Mouse (Mus musculus) embryo, embryonic 9.5 days (tissue): ENCODE measurements at regions not wholly inside any gene's neighbourhood (a gene's known extent, or its start where the extent isn't known, plus 50 kb on each side); places are given as distances from the start of the nearest gene placed in this dataset.

ENCODE experiments used
- DNase-seq: peaks from one replicate; pipeline ENCODE4 v3.0.0-alpha.2; 2017; ENCODE audit errors: extremely low spot score

DNA sequence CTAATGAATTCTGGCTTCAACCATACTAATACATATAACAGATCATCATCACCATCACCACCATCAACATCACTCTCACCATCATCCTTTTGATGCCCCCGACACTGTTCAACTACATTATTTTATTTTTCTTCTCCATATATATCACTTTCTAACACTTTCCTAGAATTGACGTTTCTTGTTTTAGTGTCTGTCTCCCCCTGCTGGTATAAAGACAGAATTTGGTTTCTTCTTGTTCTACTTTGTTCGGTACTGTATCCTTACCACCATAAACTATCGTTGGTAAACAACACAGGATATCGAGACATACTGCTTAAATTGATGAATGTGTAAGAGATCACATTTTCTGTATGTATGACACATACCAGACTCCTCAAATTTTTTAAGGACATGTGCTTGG is 92.5 kb upstream of the Tab3 start:
- peak; percentile 8 for DNase-seq

DNA sequence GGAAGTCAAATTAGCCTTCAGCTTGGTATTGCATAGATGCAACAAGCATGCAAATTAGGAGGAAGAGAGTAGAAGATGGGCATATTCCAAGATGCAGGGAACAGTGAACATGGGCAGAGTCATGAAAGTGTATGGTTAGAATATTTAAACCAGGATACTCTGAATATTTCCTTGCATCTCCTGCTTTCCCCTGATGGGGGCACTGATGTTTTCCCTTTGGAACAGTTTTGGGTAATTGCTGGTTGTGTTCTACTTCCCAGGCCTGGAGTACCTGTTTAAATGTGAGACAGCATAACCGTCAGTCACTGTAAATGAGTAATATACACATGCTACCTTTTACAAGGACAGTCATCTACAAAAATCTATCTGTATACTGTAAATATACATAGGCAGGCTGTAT is 76.9 kb upstream of the Tab3 start:
- DNase-seq: no peak
